ENCODE assay signal across 8 mouse cellular contexts in the genomic region with DNA sequence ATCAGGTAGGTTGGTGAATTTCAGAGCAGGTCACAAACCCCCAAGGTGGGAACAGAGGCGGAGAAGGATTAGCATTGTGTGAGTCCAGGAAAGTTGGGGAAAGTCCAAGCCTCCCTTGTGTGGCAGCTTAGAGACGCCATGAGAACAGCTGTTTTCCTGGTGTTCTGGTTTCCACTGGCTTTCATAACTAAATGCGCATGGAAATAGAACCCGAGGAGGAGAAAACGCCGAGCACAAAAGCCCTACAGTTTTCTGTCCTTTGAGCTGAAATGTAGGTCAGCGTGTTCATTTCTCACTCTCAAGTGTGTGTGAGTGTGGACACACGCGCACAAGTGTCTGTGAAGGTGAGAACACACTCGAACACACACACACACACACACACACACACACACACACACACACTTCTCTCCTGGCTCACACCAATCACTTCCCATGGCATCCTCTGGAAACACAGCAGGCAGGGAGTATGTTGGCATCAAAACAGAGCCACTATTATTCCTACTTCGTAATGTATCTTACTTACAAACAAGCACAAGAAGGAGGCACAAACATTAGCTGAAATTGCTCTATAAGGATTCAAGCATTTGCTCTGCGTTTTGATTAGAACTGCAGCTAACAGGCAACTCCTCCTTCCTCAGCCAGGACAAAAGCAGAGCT. TPM values are rescaled to one million over a fixed set of nuclear protein-coding genes. Genes with fewer than 3 reads are reported as not detected.
A peak's percentile ranks its signal among the peaks of the same experiment; 100 is the strongest.
DNase-seq lines count a peak whose midpoint lies in the region; ATAC-seq and TF ChIP-seq lines count a peak whose summit lies in the region.

No protein-coding gene starts in this region.

- TF ChIP-seq POLR2A in thymus, adult 2 months (IDR thresholded peaks at IDR 0.05; ENCODE audit: control insufficient read depth, extremely low read depth, insufficient read depth, low read length, poor library complexity): no peak

- no peaks in the 10 kb centered on the region for H3K27me3 ChIP-seq in hindbrain, embryonic 16.5 days (replicated peaks; ENCODE audit: control insufficient read depth, insufficient read depth, low read length)
- peaks cover 3% of the 10 kb centered on the region; the same call in 1 of the 2 replicates for H3K27me3 ChIP-seq in limb, embryonic 13.5 days
- H3K27me3 ChIP-seq in thymus, adult 2 months (ENCODE audit: control insufficient read depth, insufficient read depth, low read length): no peaks in the 10 kb centered on the region

- H3K9ac ChIP-seq in hindbrain, embryonic 16.5 days (ENCODE audit: low read depth, low read length): 0 out of 2 replicates have a peak overlapping the region, but pooled peaks have one; percentile 3
- no peak overlapping the region for H3K9ac ChIP-seq in limb, embryonic 13.5 days

- WGBS in hindbrain, embryonic 16.5 days: 37% methylated on average over 12 of the region's 12 CpGs
- 38% methylated on average over 12 of the region's 12 CpGs for WGBS in limb, embryonic 13.5 days
- WGBS in thymus, adult 2 months: 94% methylated on average over 12 of the region's 12 CpGs

- peak overlapping the region; percentile 24 for H3K4me2 ChIP-seq in hindbrain, embryonic 16.5 days (ENCODE audit: low read length)
- H3K4me2 ChIP-seq in limb, embryonic 13.5 days (replicated peaks): peak overlapping the region; percentile 23

- peak; percentile 92 for ATAC-seq in frontal cortex, adult (ENCODE audit: low TSS enrichment)
- peak; percentile 67 for ATAC-seq in hindbrain, embryonic 16.5 days
- ATAC-seq in limb, embryonic 13.5 days (ENCODE audit: low FRiP score, low read depth): peak; percentile 64
- no peak for ATAC-seq in monocyte, adult 5-6 weeks (replicated peaks; ENCODE audit: insufficient number of reproducible peaks, low FRiP score, low TSS enrichment, poor library complexity, severe bottlenecking)

- peak overlapping the region; percentile 62 for H3K27ac ChIP-seq in hindbrain, embryonic 16.5 days (ENCODE audit: low read depth, low read length)
- peak overlapping the region; percentile 83 for H3K27ac ChIP-seq in limb, embryonic 13.5 days
- no peak overlapping the region for H3K27ac ChIP-seq in thymus, adult 2 months (ENCODE audit: control insufficient read depth, insufficient read depth, low read length)

- H3K36me3 ChIP-seq in hindbrain, embryonic 16.5 days (ENCODE audit: control insufficient read depth, insufficient read depth, low read length): no peaks in the 10 kb centered on the region
- no peaks in the 10 kb centered on the region for H3K36me3 ChIP-seq in limb, embryonic 13.5 days
- H3K36me3 ChIP-seq in thymus, adult 2 months (ENCODE audit: control insufficient read depth, insufficient read depth, low read length): no peaks in the 10 kb centered on the region

- no peak for TF ChIP-seq CTCF in thymus, adult 2 months (IDR thresholded peaks at IDR 0.05; ENCODE audit: borderline replicate concordance, control insufficient read depth, extremely low read depth, insufficient read depth, low read length, poor library complexity)

- no peak overlapping the region for H3K4me3 ChIP-seq in hindbrain, embryonic 16.5 days (ENCODE audit: low read length)
- no peak overlapping the region for H3K4me3 ChIP-seq in limb, embryonic 13.5 days
- no peak overlapping the region for H3K4me3 ChIP-seq in thymus, adult 2 months (ENCODE audit: control insufficient read depth, insufficient read depth, low read length)

- H3K4me1 ChIP-seq in hindbrain, embryonic 16.5 days (ENCODE audit: control insufficient read depth, insufficient read depth, low read depth, low read length): peaks cover 9% of the 10 kb centered on the region
- peaks cover 32% of the 10 kb centered on the region for H3K4me1 ChIP-seq in limb, embryonic 13.5 days
- H3K4me1 ChIP-seq in thymus, adult 2 months (replicated peaks; ENCODE audit: control insufficient read depth, insufficient read depth, low read length): peaks cover 3% of the 10 kb centered on the region

- H3K9me3 ChIP-seq in hindbrain, embryonic 16.5 days (ENCODE audit: control insufficient read depth, low read length): no peaks in the 10 kb centered on the region
- H3K9me3 ChIP-seq in limb, embryonic 13.5 days: no peaks in the 10 kb centered on the region

- no peak for DNase-seq in frontal cortex, postnatal 25 days (ENCODE audit: low spot score in 2 of 2)
- peak; percentile 81 for DNase-seq in brain, adult 2 months (ENCODE audit: low read depth, low spot score)
- no peak for DNase-seq in thymus, adult 2 months
- DNase-seq in spleen, postnatal 10 days (ENCODE audit: low spot score in 2 of 2): no peak

RNA-seq across cellular contexts. Expression of a gene that starts 42.6 kb away (rescaled TPM):
- polyA plus RNA-seq in hindbrain, embryonic 16.5 days (2015; fragmentation: Nextera tagmentation; extraction: Ambion mirVana): 0.51 and 0.59 TPM in 2 replicates
- 0.92 and 2.0 TPM in 2 replicates for polyA plus RNA-seq in limb, embryonic 13.5 days (2015; fragmentation: Nextera tagmentation; extraction: Ambion mirVana)
- polyA plus RNA-seq in thymus, adult 2 months (2012; rRNA removed): 0.69 and 0.82 TPM in 2 replicates
- not detected in 3 replicates for total RNA-seq in monocyte, adult 5-6 weeks (2017)
